Mouse (Mus musculus): ENCODE measurements at regions not wholly inside any gene's neighbourhood (a gene's known extent, or its start where the extent isn't known, plus 50 kb on each side); places are given as distances from the start of the nearest gene placed in this dataset.
A peak's percentile ranks its signal among the peaks of the same experiment; 100 is the strongest.

DNA sequence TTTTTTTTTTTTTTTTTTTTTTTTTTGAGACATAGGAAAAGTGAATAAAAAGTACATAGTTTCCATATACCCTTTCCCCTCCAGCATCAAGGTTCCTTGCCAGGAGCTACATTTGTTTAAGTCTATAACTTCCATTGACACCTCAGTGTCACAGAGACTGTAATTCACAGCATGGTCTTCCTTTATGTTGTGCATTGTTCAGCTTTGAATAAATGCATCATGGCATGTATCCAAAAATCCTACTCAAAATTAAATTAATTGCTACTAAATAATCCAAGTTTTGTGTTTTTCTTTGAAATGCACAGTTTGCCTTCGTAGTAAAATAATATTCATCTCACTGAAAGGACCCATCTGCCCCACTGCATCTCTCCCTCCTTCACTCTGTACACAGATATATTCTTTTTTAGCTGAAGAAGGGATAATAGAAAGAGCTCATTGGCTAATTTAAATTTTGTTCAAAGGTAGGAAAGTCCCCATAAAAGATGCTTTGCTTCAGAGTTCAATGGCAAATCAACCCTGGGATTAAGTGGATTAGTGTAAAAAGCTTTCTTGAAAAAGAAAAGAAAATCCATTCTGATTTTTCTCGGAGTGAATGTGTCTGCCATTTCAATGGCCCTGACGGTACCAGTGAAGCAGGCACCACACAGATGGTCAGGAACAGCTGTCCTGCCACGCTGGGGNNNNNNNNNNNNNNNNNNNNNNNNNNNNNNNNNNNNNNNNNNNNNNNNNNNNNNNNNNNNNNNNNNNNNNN is 301.3 kb upstream of the Marcks start:
- DNase-seq, result no peak

DNA sequence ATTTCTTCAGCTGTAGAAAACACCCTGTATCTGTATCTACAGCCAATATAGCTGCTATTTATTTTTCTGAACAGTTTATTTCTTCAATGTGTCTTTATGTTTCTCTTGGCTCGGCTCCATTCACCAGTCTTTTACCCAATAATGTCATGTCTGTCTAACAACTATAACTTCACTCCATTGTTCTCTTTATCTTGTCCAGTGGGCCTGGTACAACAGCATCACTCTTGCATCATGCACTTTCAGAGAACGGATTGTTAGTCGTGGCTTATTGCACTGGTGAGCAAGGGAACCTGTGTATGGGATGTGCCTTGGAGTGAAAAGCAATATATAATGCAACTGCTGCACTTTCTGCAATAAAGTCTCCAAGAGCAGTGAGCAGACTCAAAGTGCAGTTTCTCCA is 299.6 kb upstream of the Marcks start:
- no peak for DNase-seq

DNA sequence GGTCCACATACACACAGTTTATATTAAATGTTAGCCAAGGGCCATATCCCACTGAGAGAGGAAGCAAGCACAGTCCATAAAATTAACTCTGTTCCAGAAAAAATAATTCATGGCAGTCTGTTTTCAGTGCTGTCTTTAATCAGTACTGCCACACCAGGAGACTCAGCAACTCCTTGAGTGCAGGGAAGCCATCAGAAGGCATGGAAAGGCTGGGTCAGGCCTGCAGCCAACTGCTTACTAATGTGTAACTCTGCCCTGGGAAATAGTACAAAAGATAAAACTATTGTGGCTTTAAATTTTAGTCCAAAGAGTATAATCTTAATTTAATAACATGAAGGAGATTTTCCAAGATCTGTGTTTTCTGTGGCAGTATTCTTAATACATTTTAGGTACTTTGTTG is 298.1 kb upstream of the Marcks start:
- DNase-seq, result no peak

DNA sequence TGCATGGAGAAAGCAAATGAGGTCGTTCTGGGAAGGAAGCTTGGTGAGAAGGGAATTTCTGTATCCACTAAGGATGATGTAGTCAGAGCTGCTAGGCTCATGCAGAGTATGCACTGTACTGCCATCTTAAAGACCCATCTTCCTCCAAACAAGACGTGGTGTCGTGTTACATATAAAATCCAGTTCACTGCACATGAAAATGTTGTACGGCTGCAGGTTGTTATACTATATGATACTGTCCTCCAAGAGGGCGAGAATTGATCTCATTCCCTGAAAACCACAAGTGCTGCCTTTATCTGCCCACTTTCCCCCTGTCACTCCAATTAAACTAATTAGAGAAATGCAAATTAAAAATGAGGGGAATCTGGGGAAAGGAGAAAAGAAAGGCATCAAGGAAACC is 295.5 kb upstream of the Marcks start:
- DNase-seq, result no peak

DNA sequence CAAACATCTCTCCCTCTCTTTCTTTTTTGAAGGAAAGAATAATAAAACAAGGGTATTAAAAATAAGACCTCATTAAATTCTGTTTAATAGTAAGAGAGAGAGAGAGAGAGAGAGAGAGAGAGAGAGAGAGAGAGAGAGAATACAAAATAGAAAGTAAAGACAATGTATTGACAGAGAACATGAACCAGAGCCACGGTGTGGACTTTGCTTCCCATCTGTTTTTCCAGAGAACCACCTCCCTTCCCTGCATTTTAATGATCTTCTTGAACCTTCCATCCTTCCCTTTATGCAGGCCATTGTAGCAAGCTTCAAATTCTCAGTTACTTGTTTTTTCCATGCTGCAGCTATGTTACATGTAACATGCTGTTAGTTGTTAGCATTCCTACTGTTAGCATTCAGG is 284.3 kb upstream of the Marcks start:
- DNase-seq, result no peak

DNA sequence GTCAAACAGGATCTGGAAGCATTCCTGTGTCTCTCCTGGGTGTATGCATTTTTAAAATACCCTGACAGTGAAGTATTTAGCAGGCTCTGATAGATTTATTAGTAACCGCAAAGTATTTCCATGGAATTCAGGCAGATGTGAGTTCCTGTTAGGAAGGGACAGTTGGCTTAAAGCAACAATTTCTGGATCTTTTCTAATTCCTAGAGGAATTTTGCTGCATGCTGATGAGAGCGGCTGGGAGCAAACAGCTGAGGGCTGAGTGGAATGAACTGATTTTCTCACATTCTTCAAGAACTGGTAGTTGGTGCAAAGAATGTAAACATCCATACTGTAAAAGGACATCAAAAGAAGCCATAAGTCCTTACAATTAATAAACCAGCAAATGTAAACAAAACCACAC is 283.9 kb upstream of the Marcks start:
- DNase-seq, result no peak

DNA sequence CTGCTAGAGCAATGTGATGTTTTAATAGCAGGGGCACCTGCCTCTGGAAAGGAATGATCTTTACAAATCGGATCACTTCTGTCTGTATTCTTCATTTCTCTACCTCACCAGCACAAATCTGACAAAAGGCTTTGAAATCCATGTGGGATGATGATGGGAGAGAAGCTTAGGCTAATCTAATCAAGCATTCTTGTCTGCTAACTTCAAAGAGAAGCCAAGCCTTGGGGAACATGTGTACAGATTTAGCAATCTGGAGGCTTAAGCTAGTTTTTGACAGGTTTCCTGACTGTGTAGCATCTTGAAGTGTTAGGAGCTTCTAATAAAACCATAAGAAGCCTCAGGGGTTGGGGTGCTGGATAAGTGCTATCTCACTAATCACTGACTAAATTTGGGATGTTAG is 277.6 kb upstream of the Marcks start:
- no peak for DNase-seq

DNA sequence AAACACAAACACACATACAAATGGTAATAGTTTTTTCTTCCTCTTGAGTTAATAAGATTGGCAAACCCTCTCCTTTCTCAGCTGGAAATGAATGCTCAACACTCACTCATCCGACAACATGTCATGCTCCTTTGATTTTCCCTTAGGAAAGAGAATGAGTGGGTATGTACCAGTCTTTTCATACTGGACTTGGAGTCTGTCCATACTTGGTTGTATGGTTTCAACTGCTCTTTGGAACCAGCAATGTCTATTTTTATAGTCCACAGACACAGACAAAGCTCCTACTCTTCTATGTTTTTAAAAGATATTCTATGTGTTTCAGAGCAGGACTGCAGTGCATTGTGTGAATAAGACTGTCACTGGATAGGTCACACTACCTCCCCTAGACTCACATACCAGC is 273.7 kb upstream of the Marcks start:
- DNase-seq, result no peak

DNA sequence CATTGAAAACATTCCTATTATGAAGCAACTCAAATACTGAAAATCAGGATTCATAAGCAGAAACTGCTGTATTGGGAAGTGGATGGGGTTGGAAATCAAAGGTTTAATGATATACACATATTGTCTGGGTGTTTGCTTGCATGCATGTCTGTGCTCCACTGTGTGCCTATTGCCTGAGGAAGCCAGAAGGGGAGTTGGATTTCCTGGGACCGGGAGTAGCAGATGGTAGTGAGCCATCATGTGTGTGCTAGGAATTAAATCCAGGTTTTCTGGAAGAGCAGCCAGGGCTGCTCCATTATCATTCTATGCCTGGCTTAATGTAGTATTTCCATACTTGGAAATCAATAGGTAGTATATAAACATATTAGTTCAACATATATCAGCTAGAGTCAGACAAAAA is 271.0 kb upstream of the Marcks start:
- no peak for DNase-seq

DNA sequence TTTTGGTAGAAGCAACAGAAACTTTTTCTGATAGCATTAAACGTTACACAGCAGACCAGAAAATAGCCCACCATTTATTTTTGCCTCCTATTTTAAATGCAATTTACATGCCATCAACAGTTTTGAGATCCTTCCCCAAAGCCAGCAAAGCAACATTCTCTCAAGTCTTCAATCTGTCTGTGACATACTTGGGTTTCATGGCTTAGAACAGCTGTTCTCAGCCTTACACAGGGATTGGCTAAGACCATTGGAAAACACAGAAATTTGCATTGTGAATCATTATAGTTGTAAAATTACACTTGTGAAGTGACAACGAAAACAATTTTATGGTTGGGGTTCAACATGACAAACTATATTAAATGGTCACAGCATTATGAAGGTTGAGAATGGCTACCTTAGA is 268.8 kb upstream of the Marcks start:
- no peak for DNase-seq

DNA sequence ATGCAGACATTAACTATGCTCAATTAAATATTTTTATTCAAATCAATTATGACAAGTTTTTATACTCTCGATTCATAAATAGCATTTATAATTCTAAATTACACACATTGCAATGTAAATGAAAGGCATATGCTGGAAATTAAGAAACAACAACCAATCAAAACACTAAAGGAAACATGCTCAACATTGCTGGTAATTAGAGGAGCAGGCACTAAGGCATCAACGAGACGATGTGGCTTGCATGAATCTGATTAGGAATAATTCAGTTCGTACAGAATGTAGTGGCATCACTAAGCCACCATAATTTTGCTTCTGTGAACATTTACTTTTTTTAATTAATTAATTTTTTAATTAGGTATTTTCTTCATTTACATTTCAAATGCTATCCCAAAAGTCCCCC is 266.2 kb upstream of the Marcks start:
- DNase-seq, result no peak

DNA sequence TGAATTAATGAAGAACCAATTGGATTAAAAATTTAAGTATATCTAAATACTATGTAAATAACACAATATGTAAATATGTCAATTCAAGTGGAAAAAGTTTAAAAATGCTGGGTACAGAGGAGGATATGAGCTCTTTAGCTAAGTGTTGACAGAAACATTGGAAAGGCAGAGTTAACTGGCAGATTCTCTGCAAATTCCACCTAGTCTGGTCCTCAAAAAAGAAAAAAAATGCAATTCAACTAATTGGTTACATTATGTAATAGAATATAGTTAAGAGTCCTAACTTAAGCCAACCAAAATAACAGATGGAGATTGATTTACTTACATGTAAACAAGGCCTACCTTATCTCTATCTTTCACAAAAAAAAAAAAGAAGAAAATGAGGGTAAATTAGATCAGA is 265.7 kb upstream of the Marcks start:
- DNase-seq, result no peak

DNA sequence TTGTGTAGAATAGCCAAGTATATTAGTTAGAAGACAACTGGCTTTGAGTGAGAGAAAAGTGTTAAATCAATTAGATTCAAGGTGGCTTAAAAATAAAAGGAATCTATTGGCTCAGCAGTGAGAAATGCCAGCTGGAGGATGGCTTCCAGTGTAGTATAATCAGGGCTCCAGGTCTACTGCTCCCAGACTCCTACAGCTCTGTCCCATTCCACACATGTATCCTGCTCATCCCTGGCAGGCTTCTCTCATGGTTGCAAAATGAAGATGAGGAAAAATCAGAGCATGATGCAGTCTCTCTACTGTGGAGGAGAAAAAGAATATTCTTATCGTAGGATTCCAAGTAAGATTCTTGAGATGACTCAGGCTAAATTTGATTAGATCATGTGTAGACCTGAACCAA is 263.7 kb upstream of the Marcks start:
- DNase-seq, result no peak

DNA sequence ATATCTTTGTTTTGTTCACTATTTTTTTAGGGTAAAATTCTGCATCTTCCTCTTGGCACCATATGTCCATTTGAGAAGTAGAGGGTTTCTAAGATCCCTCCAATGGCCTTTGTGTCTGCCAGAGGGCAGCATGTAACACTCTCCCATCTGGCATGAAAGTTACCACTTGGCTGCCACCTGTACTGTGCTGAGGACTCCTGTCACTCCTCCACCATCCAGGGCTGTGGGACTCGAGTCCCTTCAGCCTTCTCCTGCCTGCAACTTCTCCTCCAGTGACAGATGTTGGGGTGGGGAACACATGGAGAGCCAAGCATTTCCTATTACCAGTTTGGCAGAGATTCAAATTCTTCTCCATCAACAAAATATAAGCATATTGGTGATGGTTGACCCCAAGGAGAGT is 262.3 kb upstream of the Marcks start:
- DNase-seq, result no peak

DNA sequence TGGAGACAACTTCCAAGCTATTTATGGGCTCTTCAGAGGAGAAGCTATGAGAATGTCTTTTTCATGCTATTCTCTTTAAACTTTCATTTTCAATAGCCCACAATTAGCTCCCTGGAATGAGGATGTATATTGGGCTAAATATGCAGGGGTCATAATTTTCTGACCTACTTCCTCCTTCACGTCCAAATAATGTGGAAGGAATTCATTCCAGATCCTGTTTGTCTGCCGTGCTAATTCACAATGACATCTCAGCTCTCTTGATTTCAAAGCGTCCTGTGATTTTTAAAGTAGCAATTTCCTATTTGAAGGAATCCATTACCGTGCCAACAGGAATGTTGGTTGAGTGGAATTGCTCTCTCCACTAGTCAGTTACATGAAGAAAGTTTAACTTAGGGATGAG is 261.7 kb upstream of the Marcks start:
- no peak for DNase-seq

DNA sequence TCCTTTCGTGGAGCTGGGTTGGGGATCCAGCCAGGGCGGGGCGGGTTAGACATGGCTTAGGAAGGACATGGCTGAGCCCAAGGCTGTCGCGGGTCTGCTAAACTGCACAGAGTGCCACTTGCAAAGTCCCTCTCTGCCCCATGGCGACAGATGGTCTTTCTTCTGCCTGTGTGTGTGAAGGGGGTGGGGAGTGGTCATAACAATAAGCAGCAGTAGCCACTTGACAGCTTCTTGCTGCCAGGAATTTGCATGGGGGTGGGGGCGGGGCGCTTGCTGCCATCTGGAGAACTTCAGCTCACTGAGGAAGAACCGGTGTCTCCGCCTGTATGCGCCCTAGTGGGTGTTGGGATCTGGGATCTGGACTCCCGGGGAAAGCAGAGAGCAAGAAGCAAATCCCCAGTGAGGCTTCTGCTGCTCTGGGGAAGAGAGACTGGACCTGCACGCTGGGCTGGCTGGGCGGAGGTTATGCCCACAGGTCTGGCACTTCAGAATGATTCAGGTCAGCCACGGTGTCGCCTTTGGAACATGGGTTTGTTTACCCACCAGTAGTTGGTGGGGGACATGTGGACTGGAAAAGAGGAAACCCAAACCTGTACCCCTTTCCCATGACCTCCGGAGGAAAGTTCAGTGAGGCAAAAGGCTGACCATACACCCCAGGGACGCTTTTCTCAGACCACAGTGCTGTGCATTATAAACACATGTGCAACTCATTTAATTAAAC is 258.7 kb upstream of the Marcks start:
- DNase-seq, result peak; percentile 51

DNA sequence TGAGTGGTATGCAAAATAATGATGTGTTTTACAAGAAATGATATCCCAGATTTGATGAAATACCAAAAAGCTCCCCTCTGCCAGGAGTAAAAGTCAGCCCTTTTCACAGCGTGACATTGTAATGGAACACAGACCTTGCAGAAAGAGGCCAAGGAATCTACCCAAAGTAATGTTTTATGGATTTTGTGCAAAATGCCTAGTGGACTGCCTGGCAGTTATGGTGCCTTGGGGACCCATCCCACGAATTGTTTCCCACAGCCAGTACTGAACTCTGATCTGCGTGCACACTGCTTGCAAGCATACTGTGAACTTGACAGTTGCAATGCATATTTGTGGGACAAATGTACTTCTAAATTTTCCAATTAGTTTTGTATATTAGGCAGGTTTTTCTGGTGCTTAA is 251.3 kb upstream of the Marcks start:
- no peak for DNase-seq

DNA sequence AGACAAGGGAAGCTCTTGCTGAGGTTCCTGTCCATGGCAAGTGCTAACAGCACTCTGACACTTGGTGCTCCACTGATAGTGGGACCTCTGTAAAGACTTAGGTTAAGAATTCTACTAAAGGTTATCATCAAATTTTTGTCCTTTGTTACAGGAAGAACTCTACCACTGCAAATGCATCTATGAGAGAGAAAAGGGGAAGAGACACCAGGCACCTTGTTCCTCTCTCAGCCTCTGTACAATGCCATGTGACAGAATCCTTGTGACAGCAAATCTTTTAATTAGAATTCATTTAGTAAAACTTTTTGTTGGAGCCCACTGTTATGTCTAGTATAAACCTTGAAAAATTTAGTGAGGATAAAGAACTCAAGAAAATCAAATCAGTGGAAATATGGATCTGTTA is 247.5 kb upstream of the Marcks start:
- DNase-seq, result no peak

DNA sequence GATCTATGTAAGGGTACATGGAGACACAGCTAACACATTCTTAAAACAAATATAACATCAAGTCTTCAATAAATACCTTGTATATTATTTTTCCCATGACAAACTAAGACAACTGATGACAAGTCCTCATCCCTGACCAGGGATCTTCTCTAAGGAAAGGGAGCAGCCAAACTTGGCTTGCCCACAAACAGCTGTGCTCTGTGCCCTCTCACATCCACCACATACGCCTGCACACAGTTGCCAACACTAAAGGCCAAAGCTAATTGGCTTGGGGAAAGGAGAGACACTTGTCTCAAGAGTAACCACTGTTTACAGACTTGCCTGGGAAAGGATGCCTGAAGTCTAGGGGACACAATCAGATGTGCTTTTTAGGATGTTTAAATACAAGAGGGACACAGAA is 241.3 kb upstream of the Marcks start:
- DNase-seq, result no peak

DNA sequence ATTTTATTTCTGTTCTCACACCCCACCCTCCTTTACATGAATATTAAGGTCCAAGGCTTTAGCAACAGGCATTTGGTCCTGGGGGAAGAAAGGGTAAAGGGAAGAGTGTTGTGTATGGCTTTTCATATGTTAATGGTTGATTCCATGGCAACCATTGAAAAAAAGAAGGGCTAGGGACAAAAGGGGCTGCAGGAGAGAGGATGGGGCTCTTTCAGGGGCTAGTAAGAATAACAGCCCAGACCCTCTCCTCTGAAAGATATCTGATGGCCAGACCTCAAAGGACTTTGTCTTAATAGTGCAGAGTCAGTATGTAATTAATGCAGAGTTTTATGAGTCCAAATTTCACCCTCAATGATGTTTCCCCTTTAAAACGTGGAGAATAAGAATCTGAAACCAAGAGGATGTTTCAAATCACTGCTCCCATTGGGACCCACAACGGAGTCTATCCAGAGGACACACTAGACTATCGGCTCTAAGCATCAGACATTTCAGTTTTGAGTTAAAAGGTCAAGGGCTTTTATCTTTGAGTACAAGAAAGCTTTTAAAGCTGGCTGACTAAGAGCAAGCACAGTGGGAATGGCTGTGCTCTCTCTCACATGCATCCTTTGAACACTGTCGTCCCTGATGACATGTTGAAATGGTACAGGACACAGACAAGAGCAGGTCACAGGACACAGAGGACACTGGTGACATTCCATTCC is 239.4 kb upstream of the Marcks start:
- no peak for DNase-seq

DNA sequence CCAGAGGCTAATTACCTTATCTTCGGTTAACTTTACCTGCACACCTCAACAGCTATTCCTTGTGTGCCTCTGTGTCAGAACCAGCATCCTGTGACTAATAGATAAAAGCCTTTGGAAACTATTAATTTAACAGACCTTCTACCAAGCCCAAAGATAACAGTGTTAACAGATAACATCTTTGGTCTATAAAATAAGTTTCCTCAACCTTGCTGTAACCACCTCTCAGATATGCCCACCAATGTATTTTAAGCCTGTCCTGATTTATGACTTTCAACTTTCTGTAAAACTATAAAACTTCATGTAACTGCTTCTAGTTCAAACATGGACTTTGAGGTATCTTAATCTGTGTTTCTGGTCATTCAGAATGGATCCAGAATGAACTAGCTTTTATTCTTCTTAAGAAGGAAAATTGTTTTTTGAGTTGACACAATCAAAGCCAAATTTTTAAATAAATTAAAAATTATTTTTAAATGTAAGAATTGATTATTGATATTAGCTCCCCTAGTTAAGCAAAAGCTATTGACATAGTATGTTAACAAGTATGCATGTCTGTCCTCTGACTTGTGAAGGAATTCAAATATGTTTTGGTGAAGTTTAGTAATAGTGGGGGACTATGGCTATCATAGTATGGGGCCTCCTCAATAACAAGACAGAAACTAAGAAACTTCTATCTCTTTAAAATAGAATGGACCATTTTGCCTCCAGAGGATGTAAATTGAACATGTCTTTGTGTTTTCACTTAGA is 238.7 kb upstream of the Marcks start:
- no peak for DNase-seq

DNA sequence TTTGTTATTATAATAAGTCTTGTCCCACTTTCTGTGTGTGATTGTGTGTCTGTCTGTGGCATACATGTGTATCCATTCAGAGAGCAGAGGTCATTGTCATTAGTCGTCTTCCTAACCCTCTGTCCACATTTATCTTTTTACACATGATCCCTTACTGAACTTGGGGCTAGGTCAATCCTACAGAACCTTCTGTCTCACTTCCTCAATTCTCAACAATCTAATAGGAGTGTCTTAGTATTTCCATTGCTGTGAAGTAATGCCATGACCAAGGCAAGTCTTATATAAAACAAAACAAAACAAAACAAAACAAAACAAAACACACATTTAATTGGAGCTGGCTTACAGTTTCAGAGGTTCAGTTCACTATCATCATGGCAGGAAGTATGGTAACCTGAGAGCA is 237.5 kb upstream of the Marcks start:
- DNase-seq, result no peak

DNA sequence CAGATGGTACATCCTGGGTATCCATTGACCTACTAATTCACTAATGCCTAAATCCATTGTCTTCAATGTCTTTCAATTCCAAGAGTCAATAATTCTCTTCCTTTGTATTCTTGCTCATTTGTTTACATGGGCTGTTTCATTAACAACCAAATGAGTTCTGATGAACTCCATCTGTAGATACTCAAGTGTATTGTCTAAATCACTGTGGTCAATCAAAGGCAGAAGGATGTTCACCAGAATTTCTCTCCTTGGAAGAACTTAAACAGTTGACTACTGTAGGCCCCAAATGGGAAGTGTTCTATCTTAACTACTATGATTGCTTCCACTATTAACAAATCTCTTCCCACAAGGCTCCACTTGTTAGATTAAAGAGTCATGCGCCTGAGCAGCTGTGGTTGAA is 236.9 kb upstream of the Marcks start:
- no peak for DNase-seq
